Mouse (Mus musculus): ENCODE measurements around the gene Mmp9.

Mmp9 gene

DNA sequence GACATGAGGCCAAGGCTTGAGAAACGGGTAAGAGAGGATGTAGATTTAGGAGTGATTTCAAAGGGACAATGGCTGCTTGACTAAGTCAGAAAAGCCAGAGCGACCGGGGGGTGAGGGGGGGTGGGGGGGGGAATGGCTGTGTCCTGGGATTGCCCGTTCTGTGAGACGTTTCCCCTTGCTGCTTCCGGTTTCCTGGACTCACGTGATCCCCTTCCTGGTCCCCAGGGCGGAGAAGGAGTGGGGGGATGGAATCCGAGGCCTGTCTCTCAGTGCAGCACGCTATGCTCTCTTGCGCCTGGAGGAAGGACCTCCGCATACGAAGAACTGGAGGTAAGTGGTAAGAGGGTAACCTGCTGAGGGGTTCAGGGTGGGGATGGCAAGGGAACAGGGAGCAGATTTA is 48.2 kb downstream of the Mmp9 start:
- DNase-seq (ENCODE audit: low read depth, low spot score): no peak

DNA sequence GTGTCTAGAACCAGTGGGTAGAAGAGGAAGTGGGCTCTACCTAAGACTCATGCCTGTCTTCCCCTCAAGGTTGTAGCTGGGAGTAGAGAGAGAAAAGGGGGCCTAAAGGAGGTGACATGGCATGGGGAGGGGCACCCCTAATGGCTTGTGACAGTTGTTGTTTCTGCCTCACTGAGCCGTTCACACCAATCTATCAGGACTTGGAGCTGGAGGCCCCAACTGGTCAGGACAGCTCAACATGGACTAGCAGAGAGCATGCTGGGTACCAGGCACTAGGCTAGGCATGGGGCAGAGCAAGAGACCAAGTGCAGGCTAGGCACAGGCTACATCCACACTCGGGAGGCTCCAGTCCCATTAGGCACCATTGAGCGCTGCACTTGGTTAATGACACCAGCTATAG is 50.5 kb downstream of the Mmp9 start:
- no peak for DNase-seq (ENCODE audit: low read depth, low spot score)

DNA sequence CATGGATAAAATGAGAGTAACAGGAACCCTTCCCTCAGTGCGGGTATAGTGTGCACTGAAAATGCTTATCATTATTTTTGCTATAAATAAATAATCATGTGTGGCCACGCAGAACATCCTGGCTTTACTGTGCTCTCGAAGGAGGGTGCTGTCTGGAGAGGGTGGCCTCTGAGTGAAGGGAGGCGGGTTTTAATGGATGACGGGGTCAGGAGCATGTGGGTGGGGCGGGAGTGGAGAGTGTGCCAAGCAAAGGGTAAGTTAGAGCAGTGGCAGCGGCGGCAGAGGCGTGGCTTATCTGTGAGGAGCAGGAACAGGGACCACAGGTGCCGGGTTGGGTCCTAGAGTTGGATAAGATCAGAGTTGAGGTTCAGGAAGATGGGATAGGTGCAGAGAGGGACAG is 51.2 kb downstream of the Mmp9 start:
- no peak for DNase-seq (ENCODE audit: low read depth, low spot score)

DNA sequence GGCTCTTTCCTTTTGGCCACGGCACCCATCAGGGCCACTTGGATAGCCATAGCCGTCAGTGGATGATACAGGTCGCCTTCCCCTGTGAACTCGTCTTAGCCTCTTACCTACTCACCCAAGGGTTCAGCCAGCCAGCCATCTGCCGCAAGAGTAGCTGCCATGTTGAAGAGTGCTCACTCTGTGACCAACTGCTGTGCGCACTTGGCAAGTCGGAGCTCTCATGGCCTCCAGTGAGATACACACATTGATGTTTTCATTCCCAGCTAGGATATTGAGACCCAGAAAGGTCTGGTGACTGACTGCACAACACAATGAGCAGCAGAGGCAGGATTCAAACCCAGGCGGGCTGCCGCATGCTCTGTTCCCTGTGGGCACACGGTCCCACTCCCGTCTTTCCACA is 53.6 kb downstream of the Mmp9 start:
- no peak for DNase-seq (ENCODE audit: low read depth, low spot score)

DNA sequence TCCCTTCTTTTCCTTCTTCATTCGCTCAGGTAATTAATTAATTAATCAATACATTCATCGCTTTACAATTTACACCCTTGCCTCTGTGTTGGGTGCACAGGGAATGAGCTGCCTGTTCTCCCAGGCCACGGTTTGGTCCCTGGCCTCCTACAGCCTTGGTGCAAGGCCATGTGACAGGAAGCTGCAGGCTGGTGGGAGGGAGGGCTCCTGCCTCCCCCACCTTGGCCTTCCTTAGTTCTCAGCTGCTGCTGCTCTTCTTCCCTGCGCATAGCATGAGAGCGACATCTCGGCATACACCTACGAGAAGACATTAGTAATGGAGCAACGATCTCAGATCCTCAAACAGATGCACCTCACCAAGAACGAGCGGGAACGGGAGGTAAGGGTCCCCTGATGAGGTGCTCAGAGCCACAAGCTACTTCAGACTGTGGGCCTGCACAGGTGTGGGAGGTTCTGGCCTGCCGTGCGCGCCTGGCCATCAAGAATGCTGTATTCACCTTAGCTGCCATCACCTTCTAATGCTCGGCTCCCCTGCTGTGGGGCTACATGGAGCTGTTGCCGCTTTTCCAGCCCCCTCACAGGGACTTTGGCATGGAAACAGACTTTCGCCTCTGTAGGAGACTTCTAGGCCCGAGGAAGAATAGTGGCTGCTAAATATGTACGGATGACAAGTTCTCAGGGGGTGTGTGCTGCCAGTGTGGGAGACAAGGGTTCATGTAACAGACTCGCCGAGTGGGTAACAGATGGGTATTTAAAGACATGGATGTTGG is 54.3 kb downstream of the Mmp9 start:
- DNase-seq (ENCODE audit: low read depth, low spot score): no peak

DNA sequence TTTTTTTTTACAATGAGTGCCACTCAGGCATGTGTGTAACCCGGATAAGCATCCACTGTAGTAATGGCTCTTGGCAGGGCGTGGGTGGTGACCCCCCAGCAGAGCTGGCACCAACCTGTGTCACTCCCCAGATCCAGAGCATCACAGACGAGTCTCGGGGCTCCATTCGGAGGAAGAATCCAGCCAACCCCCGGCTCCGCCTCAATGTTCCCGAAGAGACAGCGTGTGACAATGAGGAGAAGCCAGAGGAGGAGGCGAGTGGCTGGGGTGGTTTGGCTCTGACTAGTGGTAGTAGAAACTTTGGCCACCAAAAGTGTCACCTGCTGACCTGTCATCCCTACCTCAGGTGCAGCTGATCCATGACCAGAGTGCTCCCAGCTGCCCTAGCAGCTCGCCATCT is 55.4 kb downstream of the Mmp9 start:
- no peak for DNase-seq (ENCODE audit: low read depth, low spot score)

DNA sequence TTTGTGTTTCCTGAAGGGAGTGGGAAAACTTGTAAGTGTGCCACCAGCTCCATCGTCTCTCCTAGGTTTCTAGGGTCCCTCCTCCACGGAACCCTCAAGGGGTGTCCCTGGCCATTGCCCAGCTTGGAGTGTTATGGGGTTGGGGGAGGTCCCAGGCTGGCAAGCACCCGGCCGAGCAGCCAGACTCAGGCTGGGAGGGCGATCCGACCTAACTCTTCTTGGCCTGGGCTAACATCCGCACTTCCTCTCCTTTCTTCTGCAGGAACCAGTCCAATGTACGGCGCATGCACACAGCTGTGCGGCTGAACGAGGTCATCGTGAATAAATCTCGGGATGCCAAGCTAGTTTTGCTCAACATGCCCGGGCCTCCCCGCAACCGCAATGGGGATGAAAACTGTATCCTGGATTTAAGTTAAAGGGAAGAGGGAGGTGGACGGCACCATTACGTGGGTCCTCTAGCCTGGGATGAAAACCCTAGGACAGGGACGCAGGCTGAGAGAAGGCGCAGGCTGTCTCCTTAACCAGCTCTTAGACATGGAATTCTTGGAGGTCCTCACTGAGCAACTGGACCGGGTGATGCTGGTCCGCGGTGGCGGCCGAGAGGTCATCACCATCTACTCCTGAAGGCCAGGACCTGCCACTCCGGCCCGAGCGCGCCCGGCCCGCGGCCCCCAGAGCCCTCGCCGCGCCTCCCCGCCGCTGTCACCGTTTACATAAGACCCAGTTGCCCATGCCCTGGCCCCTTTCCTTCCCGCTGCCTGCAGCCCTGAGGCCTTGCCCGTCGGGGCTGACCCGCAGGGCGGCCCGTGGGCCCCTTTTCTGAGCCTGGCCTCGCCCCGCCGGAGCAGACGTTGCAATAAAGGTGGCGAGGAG is 56.5 kb downstream of the Mmp9 start:
- DNase-seq (ENCODE audit: low read depth, low spot score): no peak

DNA sequence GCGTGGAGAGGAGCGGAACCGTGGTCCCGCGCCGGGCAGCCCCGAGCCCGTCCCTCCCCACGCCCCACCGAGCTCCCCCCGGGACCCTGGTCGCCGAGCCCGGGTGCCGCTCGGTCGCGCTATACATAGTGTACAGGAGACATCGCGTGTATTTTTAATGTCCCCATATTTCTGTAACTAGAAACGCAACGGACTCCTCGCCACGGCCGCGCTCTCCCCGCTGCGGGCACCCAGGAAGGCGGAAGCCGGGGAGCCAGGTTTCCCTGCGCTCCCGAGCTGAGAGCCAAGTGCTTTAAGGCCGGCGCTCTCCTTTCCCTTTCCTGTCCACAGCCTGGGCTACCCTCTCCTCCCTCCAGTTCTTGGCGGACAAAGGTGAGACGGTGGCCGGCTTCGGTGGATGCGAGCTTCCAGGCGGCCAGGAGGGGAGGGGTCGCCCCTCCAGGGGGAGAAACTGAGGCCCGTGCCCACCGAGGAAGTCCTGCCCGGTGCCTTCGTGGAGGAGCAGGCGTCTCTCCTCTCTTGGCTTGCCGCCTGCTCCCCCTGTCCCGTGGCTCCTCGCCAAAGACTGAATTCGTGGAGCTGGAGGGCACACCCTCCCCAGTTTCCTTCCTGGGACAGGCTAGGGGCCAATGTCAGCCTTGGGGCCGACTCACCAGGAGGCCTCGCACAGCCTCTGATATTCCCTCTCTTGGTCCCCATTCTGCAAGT is 57.3 kb downstream of the Mmp9 start:
- DNase-seq (ENCODE audit: low read depth, low spot score): no peak

DNA sequence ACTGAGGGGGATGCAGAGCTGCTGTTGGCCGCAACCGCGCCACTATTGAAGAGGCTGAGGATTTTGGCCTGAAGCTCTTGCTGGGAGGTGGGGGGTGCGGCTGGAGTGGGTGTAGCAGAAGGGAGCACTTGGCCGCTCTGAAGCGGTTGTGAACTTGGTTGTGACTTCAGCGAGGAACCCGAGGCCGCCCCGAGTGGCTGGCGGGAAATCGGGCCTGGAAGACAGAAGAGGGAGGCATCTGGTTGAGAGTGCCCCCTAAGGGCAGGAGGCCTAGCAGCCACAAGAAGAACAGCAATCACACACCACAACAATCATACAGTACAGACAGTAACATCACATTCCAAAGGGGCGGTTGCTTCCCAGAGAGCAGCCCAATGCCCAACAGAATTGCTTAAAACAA is 61.4 kb downstream of the Mmp9 start:
- no peak for DNase-seq (ENCODE audit: low read depth, low spot score)

DNA sequence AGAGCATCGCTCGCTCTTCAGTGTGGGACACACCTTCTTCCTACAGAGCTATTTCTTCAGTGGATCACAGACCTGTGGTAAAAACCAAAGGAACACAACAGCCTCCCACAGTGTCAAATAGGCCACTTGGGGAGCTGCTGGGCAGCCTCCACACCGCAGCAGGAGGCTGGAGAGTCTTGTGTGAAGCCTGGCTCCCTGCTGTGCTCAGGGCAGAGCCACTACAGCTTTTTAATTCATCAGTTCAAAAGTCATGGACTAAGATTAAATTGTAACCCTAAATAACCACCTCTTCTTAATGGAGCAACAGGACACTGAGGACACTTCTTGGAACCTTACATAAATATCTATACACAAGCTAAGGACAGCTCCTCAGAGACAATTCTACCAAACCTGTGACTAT is 62.5 kb downstream of the Mmp9 start:
- no peak for DNase-seq (ENCODE audit: low read depth, low spot score)

DNA sequence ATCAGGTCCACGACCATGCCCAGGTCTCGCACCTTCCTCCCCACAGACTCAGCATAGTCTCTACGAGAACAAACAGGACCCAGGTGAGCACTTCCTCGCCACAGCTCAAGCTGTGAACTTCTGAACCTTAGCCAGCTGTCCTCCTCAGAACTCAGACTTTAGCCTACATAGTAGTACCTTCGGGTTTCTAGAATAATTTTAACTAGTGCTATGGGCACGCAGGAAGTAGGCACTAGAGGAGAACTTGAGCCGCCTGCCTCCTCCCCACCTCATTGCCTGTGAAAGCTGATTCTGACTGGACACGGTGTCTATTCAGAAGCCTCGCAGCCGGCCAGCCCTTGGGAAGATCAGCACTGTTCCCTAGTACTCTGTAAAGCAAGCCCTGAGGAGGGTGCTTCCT is 63.7 kb downstream of the Mmp9 start:
- DNase-seq (ENCODE audit: low read depth, low spot score): no peak

Data from forelimb bud, embryonic 11.5 days (tissue).